Mouse (Mus musculus) bone marrow macrophage, adult 2 months (primary cell): ENCODE results near the gene Tspyl3.

ENCODE experiments used
- CTCF ChIP-seq: IDR thresholded peaks from 2 replicates; pipeline ENCODE4 v1.5.1; 2012; ENCODE audit warnings: low read depth, mild to moderate bottlenecking, low read length, moderate library complexity
- POLR2A ChIP-seq: IDR thresholded peaks from 2 replicates; pipeline ENCODE4 v1.6.1; 2012; ENCODE audit warnings: mild to moderate bottlenecking, low read depth, low read length, borderline replicate concordance

- TF ChIP-seq CTCF, result no peak
- TF ChIP-seq POLR2A, result no peak
Measured at GRCm38 (mm10) chr2:153237193-153237592, 12.0 kb upstream of the Tspyl3 start.
